Mouse (Mus musculus): Measurements from ENCODE around the gene Scnn1g. TPM values are rescaled to one million over a fixed set of nuclear protein-coding genes. Genes with fewer than 3 reads are reported as not detected.

Gene Scnn1g
- polyA plus RNA-seq, 1 experiment = not detected

- TF ChIP-seq GATA1 (IDR thresholded peaks at IDR 0.05; ENCODE audit: low read length) = no peak
Observed at GRCm38 (mm10) chr7:121807726-121808580, 73.7 kb downstream of the Scnn1g start.

Other genes with a start within 250 kb of the Scnn1g start
- gene Usp31, start 27.2 kb upstream of the Scnn1g start, polyA plus RNA-seq (2012) = 1.4 and 1.5 TPM in 2 replicates
- gene Scnn1b, start 130.6 kb downstream of the Scnn1g start, polyA plus RNA-seq (2012) = 0.02 TPM in 1 of 2 replicates, not detected in the other
- 10.2 and 13.0 TPM in 2 replicates for gene Cog7, start 247.2 kb downstream of the Scnn1g start, polyA plus RNA-seq (2012)

All from G1E-ER4 (cell line).